Mouse (Mus musculus) neural tube, embryonic 13.5 days (tissue): ENCODE results near the gene H2al1j. TPM values are rescaled to one million over a fixed set of nuclear protein-coding genes. Genes with fewer than 3 reads are reported as not detected.
"Not testable (repeated sequence)": the region's sequence is repeated elsewhere in the genome, so short reads cannot be mapped to it uniquely, and the experiment has no call there.

Experiments used
- ATAC-seq: fragments of 200-750 bp; cut with Nextera tagmentation; 2 replicates; pipeline ENCODE4 v1.8.0; 2017; ENCODE audit warnings: low read depth, mild to moderate bottlenecking, moderate TSS enrichment, moderate library complexity
- H3K27ac ChIP-seq: fragments of 300-500 bp; sonication (generic); replicated peaks from 2 replicates; pipeline ENCODE4 v1.5.1; 2015; ENCODE audit warnings: moderate library complexity, mild to moderate bottlenecking, inconsistent platforms
- H3K27me3 ChIP-seq: fragments of 300-500 bp; sonication (generic); 2 replicates; pipeline ENCODE4 v1.6.1; 2015; ENCODE audit warnings: mild to moderate bottlenecking, inconsistent platforms
- H3K36me3 ChIP-seq: fragments of 300-500 bp; sonication (generic); 2 replicates; pipeline ENCODE4 v1.6.1; 2015; ENCODE audit warnings: mild to moderate bottlenecking, inconsistent platforms
- H3K4me1 ChIP-seq: fragments of 300-500 bp; sonication (generic); replicated peaks from 2 replicates; pipeline ENCODE4 v1.6.1; 2015; ENCODE audit warnings: inconsistent platforms
- H3K4me2 ChIP-seq: fragments of 300-500 bp; sonication (generic); 2 replicates; pipeline ENCODE4 v1.6.1; 2015; ENCODE audit warnings: inconsistent platforms, mild to moderate bottlenecking, moderate library complexity
- H3K4me3 ChIP-seq: fragments of 300-500 bp; sonication (generic); 2 replicates; pipeline ENCODE4 v1.5.1; 2015; ENCODE audit warnings: mild to moderate bottlenecking, inconsistent platforms
- H3K9ac ChIP-seq: fragments of 300-500 bp; sonication (generic); 2 replicates; pipeline ENCODE4 v1.6.1; 2015; ENCODE audit warnings: moderate library complexity, mild to moderate bottlenecking, inconsistent platforms
- H3K9me3 ChIP-seq: fragments of 300-500 bp; sonication (generic); 2 replicates; pipeline ENCODE4 v1.6.1; 2016; ENCODE audit warnings: inconsistent platforms
- WGBS: fragments of 180-500 bp; shearing (Covaris S2); methylation state at CpG from one replicate; pipeline ENCODE4 v1.1.7; 2015; 5-methylcytosine and 5-hydroxymethylcytosine counted together
- polyA plus RNA-seq: library from polyadenylated mRNA; unstranded; fragments of >200 nt; fragmentation: Nextera tagmentation; extraction: Ambion mirVana; gene quantifications from 2 replicates; pipeline ENCODE4 v1.2.1, GENCODE M21; 2015

H2al1j gene
- not detected in 2 replicates for polyA plus RNA-seq

DNA sequence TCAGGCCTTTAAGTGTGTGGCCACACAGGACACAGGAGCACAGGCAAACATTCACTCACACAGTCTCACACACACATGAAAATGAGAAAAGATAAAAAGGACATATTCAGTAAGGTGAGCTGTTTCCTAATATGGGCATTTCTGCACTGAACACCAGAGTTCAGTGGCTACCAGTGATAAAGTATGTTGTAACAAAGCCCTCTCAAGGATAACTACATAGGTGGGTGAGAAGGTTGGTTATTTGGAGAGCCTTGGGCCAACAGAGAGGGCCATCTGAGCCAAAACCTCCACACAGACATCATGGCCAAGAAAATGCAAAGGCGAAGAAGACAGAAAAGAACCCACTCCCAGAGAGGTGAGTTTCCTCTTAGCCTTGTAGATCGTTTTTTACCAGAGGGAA, at the start of gene H2al1j:
TSS of gene H2al1j (plus strand) at position 301 of the 400 bp plus-strand sequence.
- not testable (repeated sequence) for H3K4me1 ChIP-seq, H3K9ac ChIP-seq, H3K27ac ChIP-seq, H3K36me3 ChIP-seq, H3K9me3 ChIP-seq, H3K4me3 ChIP-seq, H3K27me3 ChIP-seq, H3K4me2 ChIP-seq, ATAC-seq
- WGBS: 85% methylated on average over 2 of the region's 2 CpGs

DNA sequence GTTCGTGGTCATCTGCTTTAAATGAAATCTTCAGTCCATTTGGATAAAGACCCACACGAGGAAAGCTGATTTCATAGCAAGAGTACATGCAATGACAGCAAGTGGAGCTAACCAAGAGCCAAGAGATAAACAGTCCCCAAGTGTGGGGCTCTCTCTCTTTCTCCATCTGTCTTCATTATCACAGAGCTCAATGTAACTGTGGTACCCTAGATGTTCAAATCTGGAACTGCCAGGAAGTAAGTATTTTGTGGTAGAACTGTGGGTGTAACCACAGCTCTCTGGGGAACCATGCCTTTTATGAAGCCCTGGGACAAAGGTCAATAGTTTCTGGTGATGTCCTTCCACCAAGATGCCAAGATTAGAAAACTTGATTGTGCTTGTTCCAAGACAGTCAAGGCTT, 46.9 kb upstream of the H2al1j start:
- Histone ChIP-seq H3K4me3 (no peak overlapping the region), H3K36me3 (no peaks in the 10 kb centered on the region), H3K4me1 (no peaks in the 10 kb centered on the region), H3K27ac (no peak overlapping the region), H3K4me2 (no peak overlapping the region), H3K9me3 (no peaks in the 10 kb centered on the region), H3K27me3 (0 out of 2 replicates have a peak, but pooled peaks cover 6% of the 10 kb centered on the region), H3K9ac (no peak overlapping the region)
- no peak for ATAC-seq
- 74% methylated on average over 2 of the region's 2 CpGs for WGBS

DNA sequence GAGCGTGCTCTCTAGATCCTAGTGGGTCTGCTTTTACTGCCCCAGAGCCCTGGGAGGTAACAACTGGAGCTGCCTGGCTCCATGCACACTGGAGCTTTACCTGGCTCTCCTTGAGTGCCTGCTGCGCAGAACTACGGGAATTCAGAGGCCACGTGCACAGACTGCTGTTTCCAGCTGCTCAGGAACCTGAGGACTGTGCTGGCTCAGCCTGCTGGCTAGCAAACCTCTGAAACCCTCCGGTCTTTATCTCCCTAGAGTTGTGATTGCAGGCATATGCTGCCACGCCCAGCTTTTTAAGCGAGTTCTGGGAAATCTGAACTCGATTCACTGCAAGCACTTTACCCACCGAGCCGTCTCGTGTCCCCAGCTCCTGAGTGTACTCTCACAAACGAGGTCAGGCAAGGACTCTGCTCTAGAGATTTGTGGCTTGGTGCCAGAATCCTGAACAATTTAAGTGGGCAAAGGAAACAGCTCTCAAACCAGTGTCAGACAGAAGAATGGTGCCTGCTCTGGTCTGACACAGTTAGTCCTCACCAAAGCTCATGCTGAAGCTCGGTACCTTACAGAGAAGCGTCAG, 39.2 kb upstream of the H2al1j start:
- H3K4me1 ChIP-seq: no peaks in the 10 kb centered on the region
- H3K4me2 ChIP-seq: no peak overlapping the region
- ATAC-seq: no peak
- no peaks in the 10 kb centered on the region for H3K9me3 ChIP-seq
- H3K27ac ChIP-seq: no peak overlapping the region
- no peak overlapping the region for H3K4me3 ChIP-seq
- no peaks in the 10 kb centered on the region for H3K36me3 ChIP-seq
- WGBS: 80% methylated on average over 14 of the region's 14 CpGs
- no peaks in the 10 kb centered on the region for H3K27me3 ChIP-seq
- H3K9ac ChIP-seq: no peak overlapping the region

DNA sequence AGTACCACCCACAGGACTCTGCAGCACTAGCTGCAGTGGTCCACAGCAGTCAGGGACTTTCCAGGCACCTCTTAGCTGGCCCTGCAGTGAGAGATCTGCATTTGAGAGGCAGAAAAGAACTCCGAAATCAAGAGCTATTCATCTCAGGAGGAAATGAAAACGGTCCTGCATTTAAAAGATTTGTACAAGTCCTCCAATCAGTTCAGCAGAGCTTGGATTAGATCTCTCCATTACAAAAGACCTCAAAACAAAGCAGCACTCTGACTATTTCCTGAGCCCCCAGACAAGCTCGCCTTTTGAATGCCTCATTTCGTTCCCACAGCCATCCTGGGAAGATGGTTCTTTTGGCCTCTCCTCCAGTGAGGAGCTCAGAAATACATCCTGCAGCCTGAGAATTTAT, 38.4 kb upstream of the H2al1j start:
- Histone ChIP-seq H3K4me3 (no peak overlapping the region), H3K4me1 (no peaks in the 10 kb centered on the region), H3K27ac (no peak overlapping the region), H3K36me3 (no peaks in the 10 kb centered on the region), H3K9ac (no peak overlapping the region), H3K9me3 (no peaks in the 10 kb centered on the region), H3K27me3 (no peaks in the 10 kb centered on the region), H3K4me2 (no peak overlapping the region)
- WGBS: 61% methylated on average over 4 of the region's 4 CpGs
- no peak for ATAC-seq

DNA sequence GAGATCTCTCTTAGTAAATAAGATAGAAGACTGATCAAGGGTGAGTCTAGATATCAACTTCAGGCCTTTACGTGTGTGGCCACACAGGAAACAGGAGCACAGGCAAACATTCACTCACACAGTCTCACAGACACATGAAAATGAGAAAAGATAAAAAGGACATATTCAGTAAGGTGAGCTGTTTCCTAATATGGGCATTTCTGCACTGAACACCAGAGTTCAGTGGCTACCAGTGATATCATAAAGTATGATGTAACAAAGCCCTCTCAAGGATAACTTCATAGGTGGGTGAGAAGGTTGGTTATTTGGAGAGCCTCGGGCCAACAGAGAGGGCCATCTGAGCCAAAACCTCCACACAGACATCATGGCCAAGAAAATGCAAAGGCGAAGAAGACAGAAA, 28.7 kb upstream of the H2al1j start, which contains the start of gene H2al1a:
TSS of gene H2al1a (plus strand) at position 301 of the 400 bp plus-strand sequence.
- H3K9me3 ChIP-seq, ATAC-seq, H3K4me2 ChIP-seq, H3K9ac ChIP-seq, H3K4me1 ChIP-seq, H3K36me3 ChIP-seq, H3K4me3 ChIP-seq, H3K27ac ChIP-seq, H3K27me3 ChIP-seq: not testable (repeated sequence)
- no CpG with 5 or more reads among the region's 3 CpGs for WGBS

DNA sequence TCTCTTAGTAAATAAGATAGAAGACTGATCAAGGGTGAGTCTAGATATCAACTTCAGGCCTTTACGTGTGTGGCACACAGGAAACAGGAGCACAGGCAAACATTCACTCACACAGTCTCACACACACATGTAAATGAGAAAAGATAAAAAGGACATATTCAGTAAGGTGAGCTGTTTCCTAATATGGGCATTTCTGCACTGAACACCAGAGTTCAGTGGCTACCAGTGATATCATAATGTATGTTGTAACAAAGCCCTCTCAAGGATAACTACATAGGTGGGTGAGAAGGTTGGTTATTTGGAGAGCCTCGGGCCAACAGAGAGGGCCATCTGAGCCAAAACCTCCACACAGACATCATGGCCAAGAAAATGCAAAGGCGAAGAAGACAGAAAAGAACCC, 25.5 kb upstream of the H2al1j start, which contains the start of gene H2al1b:
TSS of gene H2al1b (plus strand) at position 301 of the 400 bp plus-strand sequence.
- not testable (repeated sequence) for H3K4me1 ChIP-seq, H3K4me3 ChIP-seq, H3K27me3 ChIP-seq, H3K4me2 ChIP-seq, ATAC-seq, H3K36me3 ChIP-seq, H3K9ac ChIP-seq, H3K27ac ChIP-seq, H3K9me3 ChIP-seq
- 96% methylated on average over 1 of the region's 3 CpGs for WGBS

DNA sequence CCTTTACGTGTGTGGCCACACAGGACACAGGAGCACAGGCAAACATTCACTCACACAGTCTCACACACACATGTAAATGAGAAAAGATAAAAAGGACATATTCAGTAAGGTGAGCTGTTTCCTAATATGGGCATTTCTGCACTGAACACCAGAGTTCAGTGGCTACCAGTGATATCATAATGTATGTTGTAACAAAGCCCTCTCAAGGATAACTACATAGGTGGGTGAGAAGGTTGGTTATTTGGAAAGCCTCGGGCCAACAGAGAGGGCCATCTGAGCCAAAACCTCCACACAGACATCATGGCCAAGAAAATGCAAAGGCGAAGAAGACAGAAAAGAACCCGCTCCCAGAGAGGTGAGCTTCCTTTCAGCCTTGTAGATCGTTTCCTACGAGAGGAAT, 22.3 kb upstream of the H2al1j start, which contains the start of gene H2al1c:
TSS of gene H2al1c (plus strand) at position 301 of the 400 bp plus-strand sequence.
- H3K4me1 ChIP-seq, H3K36me3 ChIP-seq, H3K27me3 ChIP-seq, ATAC-seq, H3K4me3 ChIP-seq, H3K9me3 ChIP-seq, H3K27ac ChIP-seq, H3K9ac ChIP-seq, H3K4me2 ChIP-seq: not testable (repeated sequence)
- 100% methylated on average over 1 of the region's 6 CpGs for WGBS

DNA sequence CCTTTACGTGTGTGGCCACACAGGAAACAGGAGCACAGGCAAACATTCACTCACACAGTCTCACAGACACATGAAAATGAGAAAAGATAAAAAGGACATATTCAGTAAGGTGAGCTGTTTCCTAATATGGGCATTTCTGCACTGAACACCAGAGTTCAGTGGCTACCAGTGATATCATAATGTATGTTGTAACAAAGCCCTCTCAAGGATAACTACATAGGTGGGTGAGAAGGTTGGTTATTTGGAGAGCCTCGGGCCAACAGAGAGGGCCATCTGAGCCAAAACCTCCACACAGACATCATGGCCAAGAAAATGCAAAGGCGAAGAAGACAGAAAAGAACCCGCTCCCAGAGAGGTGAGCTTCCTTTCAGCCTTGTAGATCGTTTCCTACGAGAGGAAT, 19.1 kb upstream of the H2al1j start, which contains the start of gene H2al1d:
TSS of gene H2al1d (plus strand) at position 301 of the 400 bp plus-strand sequence.
- not testable (repeated sequence) for H3K9ac ChIP-seq, H3K27ac ChIP-seq, H3K9me3 ChIP-seq, H3K36me3 ChIP-seq, H3K4me3 ChIP-seq, H3K27me3 ChIP-seq, H3K4me2 ChIP-seq, H3K4me1 ChIP-seq, ATAC-seq
- WGBS: no CpG with 5 or more reads among the region's 6 CpGs

DNA sequence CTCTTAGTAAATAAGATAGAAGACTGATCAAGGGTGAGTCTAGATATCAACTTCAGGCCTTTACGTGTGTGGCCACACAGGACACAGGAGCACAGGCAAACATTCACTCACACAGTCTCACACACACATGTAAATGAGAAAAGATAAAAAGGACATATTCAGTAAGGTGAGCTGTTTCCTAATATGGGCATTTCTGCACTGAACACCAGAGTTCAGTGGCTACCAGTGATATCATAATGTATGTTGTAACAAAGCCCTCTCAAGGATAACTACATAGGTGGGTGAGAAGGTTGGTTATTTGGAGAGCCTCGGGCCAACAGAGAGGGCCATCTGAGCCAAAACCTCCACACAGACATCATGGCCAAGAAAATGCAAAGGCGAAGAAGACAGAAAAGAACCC, 16.0 kb upstream of the H2al1j start, which contains the start of gene H2al1e:
TSS of gene H2al1e (plus strand) at position 301 of the 400 bp plus-strand sequence.
- not testable (repeated sequence) for H3K4me3 ChIP-seq, H3K27me3 ChIP-seq, H3K36me3 ChIP-seq, H3K9ac ChIP-seq, H3K9me3 ChIP-seq, H3K27ac ChIP-seq, ATAC-seq, H3K4me1 ChIP-seq, H3K4me2 ChIP-seq
- no CpG with 5 or more reads among the region's 3 CpGs for WGBS

DNA sequence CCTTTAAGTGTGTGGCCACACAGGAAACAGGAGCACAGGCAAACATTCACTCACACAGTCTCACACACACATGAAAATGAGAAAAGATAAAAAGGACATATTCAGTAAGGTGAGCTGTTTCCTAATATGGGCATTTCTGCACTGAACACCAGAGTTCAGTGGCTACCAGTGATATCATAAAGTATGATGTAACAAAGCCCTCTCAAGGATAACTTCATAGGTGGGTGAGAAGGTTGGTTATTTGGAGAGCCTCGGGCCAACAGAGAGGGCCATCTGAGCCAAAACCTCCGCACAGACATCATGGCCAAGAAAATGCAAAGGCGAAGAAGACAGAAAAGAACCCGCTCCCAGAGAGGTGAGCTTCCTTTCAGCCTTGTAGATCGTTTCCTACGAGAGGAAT, 12.8 kb upstream of the H2al1j start, which contains the start of gene H2al1f:
TSS of gene H2al1f (plus strand) at position 301 of the 400 bp plus-strand sequence.
- H3K36me3 ChIP-seq, H3K27me3 ChIP-seq, ATAC-seq, H3K4me2 ChIP-seq, H3K9ac ChIP-seq, H3K4me1 ChIP-seq, H3K9me3 ChIP-seq, H3K27ac ChIP-seq, H3K4me3 ChIP-seq: not testable (repeated sequence)
- no CpG with 5 or more reads among the region's 6 CpGs for WGBS

DNA sequence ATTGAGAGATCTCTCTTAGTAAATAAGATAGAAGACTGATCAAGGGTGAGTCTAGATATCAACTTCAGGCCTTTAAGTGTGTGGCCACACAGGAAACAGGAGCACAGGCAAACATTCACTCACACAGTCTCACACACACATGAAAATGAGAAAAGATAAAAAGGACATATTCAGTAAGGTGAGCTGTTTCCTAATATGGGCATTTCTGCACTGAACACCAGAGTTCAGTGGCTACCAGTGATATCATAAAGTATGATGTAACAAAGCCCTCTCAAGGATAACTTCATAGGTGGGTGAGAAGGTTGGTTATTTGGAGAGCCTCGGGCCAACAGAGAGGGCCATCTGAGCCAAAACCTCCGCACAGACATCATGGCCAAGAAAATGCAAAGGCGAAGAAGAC, 9.7 kb upstream of the H2al1j start, which contains the start of gene H2al1g:
TSS of gene H2al1g (plus strand) at position 301 of the 400 bp plus-strand sequence.
- not testable (repeated sequence) for H3K4me2 ChIP-seq, H3K9ac ChIP-seq, H3K4me1 ChIP-seq, H3K4me3 ChIP-seq, H3K27me3 ChIP-seq, ATAC-seq, H3K36me3 ChIP-seq, H3K27ac ChIP-seq, H3K9me3 ChIP-seq
- no CpG with 5 or more reads among the region's 3 CpGs for WGBS

DNA sequence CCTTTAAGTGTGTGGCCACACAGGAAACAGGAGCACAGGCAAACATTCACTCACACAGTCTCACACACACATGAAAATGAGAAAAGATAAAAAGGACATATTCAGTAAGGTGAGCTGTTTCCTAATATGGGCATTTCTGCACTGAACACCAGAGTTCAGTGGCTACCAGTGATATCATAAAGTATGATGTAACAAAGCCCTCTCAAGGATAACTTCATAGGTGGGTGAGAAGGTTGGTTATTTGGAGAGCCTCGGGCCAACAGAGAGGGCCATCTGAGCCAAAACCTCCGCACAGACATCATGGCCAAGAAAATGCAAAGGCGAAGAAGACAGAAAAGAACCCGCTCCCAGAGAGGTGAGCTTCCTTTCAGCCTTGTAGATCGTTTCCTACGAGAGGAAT, 6.4 kb upstream of the H2al1j start, which contains the start of gene H2al1h:
TSS of gene H2al1h (plus strand) at position 301 of the 400 bp plus-strand sequence.
- H3K4me2 ChIP-seq, H3K27ac ChIP-seq, H3K9me3 ChIP-seq, H3K27me3 ChIP-seq, H3K4me3 ChIP-seq, H3K4me1 ChIP-seq, H3K36me3 ChIP-seq, H3K9ac ChIP-seq, ATAC-seq: not testable (repeated sequence)
- WGBS: no CpG with 5 or more reads among the region's 6 CpGs

DNA sequence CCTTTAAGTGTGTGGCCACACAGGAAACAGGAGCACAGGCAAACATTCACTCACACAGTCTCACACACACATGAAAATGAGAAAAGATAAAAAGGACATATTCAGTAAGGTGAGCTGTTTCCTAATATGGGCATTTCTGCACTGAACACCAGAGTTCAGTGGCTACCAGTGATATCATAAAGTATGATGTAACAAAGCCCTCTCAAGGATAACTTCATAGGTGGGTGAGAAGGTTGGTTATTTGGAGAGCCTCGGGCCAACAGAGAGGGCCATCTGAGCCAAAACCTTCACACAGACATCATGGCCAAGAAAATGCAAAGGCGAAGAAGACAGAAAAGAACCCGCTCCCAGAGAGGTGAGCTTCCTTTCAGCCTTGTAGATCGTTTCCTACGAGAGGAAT, 3.3 kb upstream of the H2al1j start, which contains the start of gene H2al1i:
TSS of gene H2al1i (plus strand) at position 301 of the 400 bp plus-strand sequence.
- 97% methylated on average over 3 of the region's 5 CpGs for WGBS
- not testable (repeated sequence) for H3K9ac ChIP-seq, ATAC-seq, H3K4me3 ChIP-seq, H3K4me2 ChIP-seq, H3K36me3 ChIP-seq, H3K9me3 ChIP-seq, H3K4me1 ChIP-seq, H3K27me3 ChIP-seq, H3K27ac ChIP-seq
